Mouse (Mus musculus): ENCODE measurements around the gene Atpaf1. TPM values are rescaled to one million over a fixed set of nuclear protein-coding genes. Genes with fewer than 3 reads are reported as not detected.

Atpaf1 gene
- polyA plus RNA-seq, 1 experiment from 2014 or later = 42.1 TPM

DNA sequence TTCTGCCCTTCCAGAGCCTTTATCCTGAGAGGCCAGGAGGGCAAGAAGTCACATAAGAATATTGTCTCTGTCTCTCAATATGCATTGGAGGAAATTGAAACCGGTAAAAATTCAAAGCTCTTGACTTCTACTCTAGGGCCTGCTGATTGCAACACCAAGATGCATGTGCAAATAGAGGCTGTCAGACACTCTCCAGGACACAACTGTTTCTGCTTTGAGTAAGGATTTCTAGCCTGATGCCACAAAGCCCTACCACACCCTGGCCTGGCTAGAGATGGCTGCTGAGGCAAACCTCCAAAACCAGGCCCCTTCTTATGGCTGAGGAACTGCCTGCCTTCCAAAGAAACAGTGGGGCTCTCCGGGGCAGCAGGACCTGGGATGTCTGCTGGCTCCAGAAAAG is 51.0 kb downstream of the Atpaf1 start:
- no peaks in the 10 kb centered on the region for H3K36me3 ChIP-seq
- no peak for ATAC-seq (ENCODE audit: low FRiP score)
- H3K9ac ChIP-seq = no peak overlapping the region
- no peaks in the 10 kb centered on the region for H3K9me3 ChIP-seq (replicated peaks)
- H3K27me3 ChIP-seq = no peaks in the 10 kb centered on the region
- peaks cover 4% of the 10 kb centered on the region; the same call in 1 of the 2 replicates for H3K4me1 ChIP-seq
- H3K27ac ChIP-seq = no peak overlapping the region
- 79% methylated on average over 2 of the region's 2 CpGs for WGBS
- no peak overlapping the region for H3K4me3 ChIP-seq
- H3K4me2 ChIP-seq (replicated peaks) = no peak overlapping the region

DNA sequence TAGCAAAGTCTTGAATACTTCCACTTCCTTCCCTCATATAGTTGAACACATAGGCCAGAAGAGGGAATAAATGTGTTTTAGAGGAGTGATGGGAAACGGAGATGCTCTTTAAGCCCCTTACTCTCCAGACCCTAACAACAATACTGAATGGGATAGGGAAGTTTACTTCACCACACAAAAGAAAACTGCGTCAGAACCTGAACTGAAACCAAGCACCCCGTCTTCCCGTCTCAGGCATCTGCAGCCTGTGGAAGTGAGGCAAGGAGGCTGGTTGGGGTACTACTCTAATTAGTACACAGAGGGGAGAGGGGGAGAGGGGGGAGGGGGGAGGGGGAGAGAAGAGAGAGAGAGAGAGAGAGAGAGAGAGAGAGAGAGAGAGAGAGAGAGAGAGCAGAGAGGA is 53.6 kb downstream of the Atpaf1 start:
- peak overlapping the region; percentile 57 for H3K4me3 ChIP-seq
- no peaks in the 10 kb centered on the region for H3K27me3 ChIP-seq
- no peak for ATAC-seq (ENCODE audit: low FRiP score)
- peaks cover 4% of the 10 kb centered on the region; the same call in 1 of the 2 replicates for H3K4me1 ChIP-seq
- WGBS = 75% methylated on average over 4 of the region's 4 CpGs
- peak overlapping the region; percentile 63 for H3K4me2 ChIP-seq (replicated peaks)
- no peaks in the 10 kb centered on the region for H3K36me3 ChIP-seq
- no peaks in the 10 kb centered on the region for H3K9me3 ChIP-seq (replicated peaks)
- no peak overlapping the region for H3K27ac ChIP-seq
- H3K9ac ChIP-seq = no peak overlapping the region

DNA sequence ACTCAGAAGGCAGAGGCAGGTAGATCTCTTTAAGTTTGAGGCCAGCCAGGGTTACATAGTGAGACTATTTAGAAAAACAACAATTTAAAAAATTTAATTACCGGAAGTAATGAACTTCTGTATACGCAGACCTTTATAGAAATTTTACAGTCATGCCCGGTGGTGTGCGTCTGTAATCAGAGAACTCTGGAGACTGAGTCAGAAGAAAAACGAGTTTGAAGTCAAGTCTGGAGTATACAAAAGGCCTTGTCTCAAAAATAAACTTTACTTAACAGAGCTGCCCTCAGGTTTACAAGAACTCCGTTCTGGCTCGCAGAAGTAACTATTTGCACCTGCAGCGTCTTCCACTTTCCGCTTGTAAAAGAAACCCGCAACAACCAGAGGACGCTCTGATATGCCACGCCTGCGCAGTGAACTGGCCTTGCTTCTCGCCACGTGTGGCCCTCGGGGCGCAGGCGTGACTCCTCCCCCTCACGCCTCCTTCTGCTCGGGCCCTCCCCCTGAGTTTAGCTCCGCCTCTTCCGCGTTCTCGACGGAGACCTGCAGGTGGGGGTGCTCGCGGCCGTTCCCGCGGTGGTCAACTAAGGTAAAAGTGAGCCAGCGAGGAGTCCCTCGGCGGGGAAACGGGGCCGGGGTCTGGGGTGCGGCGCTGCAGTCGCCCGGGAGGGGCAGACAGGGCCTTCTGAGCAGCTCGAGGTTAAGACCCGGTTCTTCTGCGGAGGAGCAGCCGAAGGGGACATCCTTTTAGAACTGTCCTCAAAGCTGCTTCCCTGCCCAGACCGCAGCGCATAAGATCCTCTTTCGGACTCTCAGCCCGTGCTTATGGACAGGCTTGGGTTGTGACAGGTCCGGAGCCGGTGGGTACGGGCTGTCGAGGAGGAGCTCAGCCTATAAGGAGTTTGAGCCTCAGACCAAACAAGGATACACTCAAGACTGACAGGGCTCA is 54.4 kb downstream of the Atpaf1 start, which contains the start of gene Mknk1:
Mknk1 (plus strand) TSS at position 503 of the 946 bp plus-strand sequence.
- Histone ChIP-seq H3K36me3 (no peaks in the 10 kb centered on the region), H3K4me3 (peak within 1 kb of the TSS; percentile 57), H3K9me3 (replicated peaks) (no peaks in the 10 kb centered on the region), H3K27me3 (no peaks in the 10 kb centered on the region), H3K9ac (peak within 1 kb of the TSS; percentile 60), H3K27ac (no peak within 1 kb of the TSS), H3K4me2 (replicated peaks) (peak within 1 kb of the TSS; percentile 63), H3K4me1 (peaks cover 4% of the 10 kb centered on the region; the same call in 1 of the 2 replicates)
- WGBS = 3% methylated on average over 51 of the region's 51 CpGs
- ATAC-seq (ENCODE audit: low FRiP score) = peak; percentile 96

DNA sequence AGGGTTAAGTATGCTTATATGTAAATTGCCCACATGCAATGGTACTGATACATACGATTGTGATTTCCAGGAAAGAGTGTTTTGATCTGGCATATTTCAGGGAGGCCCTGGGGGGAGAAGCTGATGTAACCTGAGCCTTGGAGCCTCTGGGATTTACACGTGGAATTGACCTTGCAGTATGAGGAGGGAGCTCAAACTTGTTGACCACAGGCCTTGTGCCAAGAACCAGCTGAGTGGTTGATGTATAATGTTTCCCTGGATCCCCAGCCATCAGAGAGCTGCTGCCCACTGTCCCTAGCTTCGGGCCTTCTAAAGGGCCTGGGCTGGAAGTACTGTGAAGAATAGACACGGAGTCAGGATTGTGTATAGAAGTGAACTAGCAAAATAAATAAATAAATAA is 55.3 kb downstream of the Atpaf1 start:
- WGBS = 59% methylated on average over 4 of the region's 4 CpGs
- no peaks in the 10 kb centered on the region for H3K27me3 ChIP-seq
- no peak overlapping the region for H3K9ac ChIP-seq
- no peak overlapping the region for H3K27ac ChIP-seq
- H3K4me1 ChIP-seq = peaks cover 4% of the 10 kb centered on the region; the same call in 1 of the 2 replicates
- H3K9me3 ChIP-seq (replicated peaks) = no peaks in the 10 kb centered on the region
- H3K36me3 ChIP-seq = no peaks in the 10 kb centered on the region
- ATAC-seq (ENCODE audit: low FRiP score) = no peak
- peak overlapping the region; percentile 63 for H3K4me2 ChIP-seq (replicated peaks)
- no peak overlapping the region for H3K4me3 ChIP-seq

DNA sequence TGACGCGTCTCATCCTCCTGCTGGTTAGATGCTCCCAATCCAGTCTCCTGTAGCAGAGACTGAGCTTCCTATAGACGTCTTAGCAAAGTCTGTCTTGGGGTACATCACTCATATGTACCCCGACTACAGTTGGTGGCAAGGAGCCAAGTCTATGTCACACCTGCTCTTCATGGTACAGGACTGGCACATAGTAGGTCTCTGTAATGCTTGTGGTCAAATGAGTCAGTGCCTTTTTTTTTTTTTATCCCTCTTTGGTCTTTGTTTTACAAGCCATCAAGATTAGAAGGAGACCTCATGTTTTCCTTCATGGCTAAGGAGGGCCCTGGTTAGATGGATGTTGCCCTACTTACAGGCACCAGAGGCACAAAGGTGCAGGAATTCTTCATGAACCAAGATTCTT is 56.2 kb downstream of the Atpaf1 start:
- no peak overlapping the region for H3K4me2 ChIP-seq (replicated peaks)
- H3K27ac ChIP-seq = no peak overlapping the region
- 90% methylated on average over 4 of the region's 4 CpGs for WGBS
- no peak overlapping the region for H3K9ac ChIP-seq
- H3K36me3 ChIP-seq = no peaks in the 10 kb centered on the region
- no peak for ATAC-seq (ENCODE audit: low FRiP score)
- peaks cover 4% of the 10 kb centered on the region; the same call in 1 of the 2 replicates for H3K4me1 ChIP-seq
- no peaks in the 10 kb centered on the region for H3K9me3 ChIP-seq (replicated peaks)
- H3K4me3 ChIP-seq = no peak overlapping the region
- no peaks in the 10 kb centered on the region for H3K27me3 ChIP-seq

DNA sequence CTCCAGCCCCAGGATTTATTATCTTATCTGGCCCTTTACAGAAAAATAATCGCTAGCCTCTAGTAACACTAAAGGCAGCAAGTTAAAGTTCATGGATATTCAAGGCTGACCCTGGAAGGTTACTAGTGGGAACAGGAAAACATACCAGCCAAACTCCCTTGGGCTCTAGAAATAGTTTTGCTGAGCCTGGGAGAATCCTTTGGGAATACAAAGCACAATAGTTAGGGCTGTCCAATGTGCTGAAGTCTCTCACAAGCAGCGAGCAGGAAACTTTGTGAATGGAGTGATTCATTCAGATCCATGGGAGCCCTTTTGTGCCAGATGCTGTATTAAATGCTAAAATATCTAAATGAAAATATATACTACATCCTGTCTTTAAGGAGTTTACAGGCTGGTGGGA is 62.0 kb downstream of the Atpaf1 start:
- Histone ChIP-seq H3K9me3 (replicated peaks) (no peaks in the 10 kb centered on the region), H3K27ac (no peak overlapping the region), H3K36me3 (peaks cover 24% of the 10 kb centered on the region), H3K4me1 (no peaks in the 10 kb centered on the region), H3K4me3 (no peak overlapping the region), H3K27me3 (no peaks in the 10 kb centered on the region), H3K9ac (no peak overlapping the region), H3K4me2 (replicated peaks) (no peak overlapping the region)
- no peak for ATAC-seq (ENCODE audit: low FRiP score)
- 58% methylated on average over 2 of the region's 2 CpGs for WGBS

DNA sequence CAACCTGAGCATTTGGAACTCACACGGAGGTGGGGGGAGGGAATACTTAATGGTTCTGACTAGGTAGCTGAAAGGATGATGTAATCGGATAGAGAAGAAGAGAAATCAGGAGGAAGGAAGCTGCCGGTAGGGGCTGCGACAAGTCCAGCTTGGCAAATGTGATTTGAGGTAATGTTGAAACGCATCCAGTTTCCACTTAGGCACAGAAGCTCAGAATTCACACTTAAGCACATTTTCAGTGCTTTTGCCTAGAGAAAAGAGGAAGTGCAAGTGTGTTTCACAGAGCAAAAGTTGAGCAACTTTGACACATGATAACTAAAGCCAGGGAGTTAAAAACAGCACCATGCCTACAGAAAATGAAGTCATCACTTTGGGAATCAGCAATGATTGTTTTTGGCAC is 62.8 kb downstream of the Atpaf1 start:
- no peak for ATAC-seq (ENCODE audit: low FRiP score)
- no peak overlapping the region for H3K4me2 ChIP-seq (replicated peaks)
- no peaks in the 10 kb centered on the region for H3K9me3 ChIP-seq (replicated peaks)
- H3K4me1 ChIP-seq = no peaks in the 10 kb centered on the region
- no peak overlapping the region for H3K27ac ChIP-seq
- H3K27me3 ChIP-seq = no peaks in the 10 kb centered on the region
- 68% methylated on average over 5 of the region's 5 CpGs for WGBS
- H3K36me3 ChIP-seq = peaks cover 27% of the 10 kb centered on the region
- no peak overlapping the region for H3K4me3 ChIP-seq
- no peak overlapping the region for H3K9ac ChIP-seq

DNA sequence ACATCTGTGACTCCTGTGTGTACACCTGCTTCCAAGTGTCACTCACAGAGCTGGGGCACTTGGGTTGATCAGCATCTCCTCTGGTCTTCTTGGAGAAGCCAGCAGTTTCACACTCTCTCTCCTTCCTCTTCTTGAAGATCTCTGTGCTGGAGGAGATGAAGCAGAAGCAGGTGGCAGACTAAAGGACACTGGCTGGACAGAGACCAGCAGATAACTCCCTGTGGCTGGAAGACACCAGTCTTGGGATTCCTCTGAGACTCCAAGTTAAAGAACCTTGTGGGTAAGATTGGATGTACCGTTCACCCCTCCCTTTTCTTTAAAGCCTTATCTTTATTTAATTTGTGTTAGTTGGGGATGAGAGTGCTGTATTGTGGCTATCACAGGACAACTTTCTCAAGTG is 63.5 kb downstream of the Atpaf1 start:
- WGBS = 92% methylated on average over 1 of the region's 1 CpGs

DNA sequence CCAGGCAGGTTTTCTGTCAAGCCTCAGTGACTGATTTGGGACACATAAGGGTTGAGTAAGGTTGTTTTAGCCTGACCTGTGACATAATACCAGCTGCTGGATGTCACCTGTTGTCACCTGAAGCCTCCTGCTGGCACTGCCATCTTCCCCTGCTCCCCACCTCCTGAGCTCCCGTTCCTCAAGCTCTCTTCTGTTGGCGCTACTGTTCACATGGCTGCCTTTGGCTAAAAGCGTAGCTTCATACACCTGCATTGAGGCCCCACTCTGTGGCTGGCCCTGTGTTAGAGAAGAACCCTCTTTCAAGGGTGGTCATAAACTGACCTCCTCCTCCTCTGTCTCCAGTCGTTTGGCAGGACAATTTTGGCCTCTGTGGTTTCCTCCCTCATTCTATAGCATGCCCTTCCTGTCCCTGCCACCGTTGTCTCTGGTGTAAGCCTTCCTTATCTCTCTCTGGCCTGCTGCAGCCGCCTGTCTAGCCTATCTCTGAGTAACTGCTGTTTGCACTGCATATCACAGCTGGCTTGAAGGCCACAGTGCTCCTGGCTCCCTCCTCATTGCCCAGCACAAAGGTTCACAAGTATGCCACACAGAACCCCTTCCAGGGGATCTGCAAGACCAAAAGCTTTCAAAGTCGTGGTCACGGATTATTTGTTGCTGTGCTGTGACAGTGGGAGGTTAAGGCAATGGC is 64.5 kb downstream of the Atpaf1 start:
- H3K4me3 ChIP-seq = no peak overlapping the region
- no peaks in the 10 kb centered on the region for H3K27me3 ChIP-seq
- no peak overlapping the region for H3K9ac ChIP-seq
- peaks cover 27% of the 10 kb centered on the region for H3K36me3 ChIP-seq
- H3K4me2 ChIP-seq (replicated peaks) = no peak overlapping the region
- no peak for ATAC-seq (ENCODE audit: low FRiP score)
- no peaks in the 10 kb centered on the region for H3K4me1 ChIP-seq
- 72% methylated on average over 8 of the region's 8 CpGs for WGBS
- H3K27ac ChIP-seq = no peak overlapping the region
- no peaks in the 10 kb centered on the region for H3K9me3 ChIP-seq (replicated peaks)

More for the DNA sequence above, 63.5 kb downstream of the Atpaf1 start:
- Histone ChIP-seq H3K9me3 (replicated peaks) (no peaks in the 10 kb centered on the region), H3K36me3 (peaks cover 27% of the 10 kb centered on the region), H3K27ac (no peak overlapping the region), H3K4me2 (replicated peaks) (no peak overlapping the region), H3K4me1 (no peaks in the 10 kb centered on the region), H3K9ac (no peak overlapping the region), H3K4me3 (no peak overlapping the region), H3K27me3 (no peaks in the 10 kb centered on the region)
- ATAC-seq (ENCODE audit: low FRiP score) = no peak

DNA sequence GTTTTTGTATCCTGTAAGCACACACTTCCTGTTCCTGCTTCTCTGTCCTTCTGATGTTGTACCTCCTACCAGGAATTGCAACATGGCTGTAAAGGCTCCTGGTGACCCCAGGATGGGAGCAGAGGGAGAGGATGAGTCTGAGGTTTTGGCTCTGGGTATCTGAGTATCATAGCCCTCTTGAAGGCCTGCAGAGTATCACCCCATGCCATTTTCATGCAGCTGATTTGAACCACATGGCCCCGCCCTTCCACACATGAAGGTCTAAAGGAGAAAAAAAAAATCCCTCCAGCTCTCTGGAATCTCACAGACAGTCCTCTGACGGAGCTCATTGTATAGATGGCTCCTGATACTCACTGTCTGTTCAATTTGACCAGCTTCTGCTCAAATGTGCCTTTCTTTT is 65.5 kb downstream of the Atpaf1 start:
- ATAC-seq (ENCODE audit: low FRiP score) = no peak
- Histone ChIP-seq H3K9ac (no peak overlapping the region), H3K4me2 (replicated peaks) (no peak overlapping the region), H3K27me3 (no peaks in the 10 kb centered on the region), H3K36me3 (peaks cover 27% of the 10 kb centered on the region), H3K27ac (no peak overlapping the region), H3K9me3 (replicated peaks) (no peaks in the 10 kb centered on the region), H3K4me3 (no peak overlapping the region), H3K4me1 (peaks cover 6% of the 10 kb centered on the region)
- WGBS = 78% methylated on average over 2 of the region's 2 CpGs

DNA sequence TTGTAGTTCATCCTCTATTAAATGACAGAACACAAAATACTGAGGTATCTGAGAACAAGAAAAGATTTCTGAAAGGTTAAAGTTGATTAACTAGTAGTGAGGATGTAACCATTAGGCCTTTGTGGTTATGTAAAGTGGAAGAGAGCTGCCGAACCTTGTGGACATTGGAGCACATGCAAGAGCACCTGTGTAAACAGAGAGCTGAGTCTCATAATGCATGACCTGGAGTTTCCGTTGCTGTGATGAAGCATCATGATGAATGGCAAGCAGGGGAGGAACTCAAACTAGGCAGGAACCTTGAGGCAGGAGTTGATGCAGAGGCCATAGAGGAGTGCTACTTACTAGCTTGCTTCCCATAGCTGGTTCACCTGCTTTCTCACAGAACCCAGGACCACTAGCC is 66.0 kb downstream of the Atpaf1 start:
- H3K4me3 ChIP-seq = no peak overlapping the region
- no peak overlapping the region for H3K9ac ChIP-seq
- H3K27ac ChIP-seq = no peak overlapping the region
- ATAC-seq (ENCODE audit: low FRiP score) = no peak
- H3K36me3 ChIP-seq = peaks cover 27% of the 10 kb centered on the region
- H3K4me1 ChIP-seq = peaks cover 11% of the 10 kb centered on the region
- 57% methylated on average over 2 of the region's 2 CpGs for WGBS
- H3K27me3 ChIP-seq = no peaks in the 10 kb centered on the region
- no peaks in the 10 kb centered on the region for H3K9me3 ChIP-seq (replicated peaks)
- no peak overlapping the region for H3K4me2 ChIP-seq (replicated peaks)

DNA sequence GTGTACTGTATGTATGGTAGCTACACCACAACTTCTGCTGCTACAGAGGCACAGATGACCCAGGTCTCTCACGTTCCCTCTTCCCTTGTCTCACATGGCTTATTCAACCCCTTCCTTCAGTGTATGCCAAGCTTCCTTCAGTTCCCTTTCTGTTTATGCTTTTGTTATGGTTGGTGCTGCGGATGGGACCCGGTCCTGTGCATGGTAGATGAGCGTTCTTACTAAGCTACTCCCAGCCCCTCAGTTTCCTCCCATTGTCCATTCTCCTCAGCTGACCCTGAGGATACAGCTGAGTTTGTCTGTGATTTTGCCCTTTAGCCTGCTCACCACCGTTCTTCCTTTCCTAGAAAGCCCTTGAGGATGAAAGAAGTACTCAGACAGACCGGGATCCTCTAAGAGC is 67.0 kb downstream of the Atpaf1 start:
- H3K27me3 ChIP-seq = no peaks in the 10 kb centered on the region
- no peak for ATAC-seq (ENCODE audit: low FRiP score)
- WGBS = 89% methylated on average over 6 of the region's 6 CpGs

More for the DNA sequence above, 67.0 kb downstream of the Atpaf1 start:
- no peak overlapping the region for H3K9ac ChIP-seq
- H3K27ac ChIP-seq = no peak overlapping the region
- H3K4me3 ChIP-seq = no peak overlapping the region
- H3K4me2 ChIP-seq (replicated peaks) = no peak overlapping the region
- H3K36me3 ChIP-seq = peaks cover 27% of the 10 kb centered on the region
- H3K4me1 ChIP-seq = peaks cover 20% of the 10 kb centered on the region
- H3K9me3 ChIP-seq (replicated peaks) = no peaks in the 10 kb centered on the region
